29 mouse cellular contexts compared by ENCODE assay signal in the genomic region with DNA sequence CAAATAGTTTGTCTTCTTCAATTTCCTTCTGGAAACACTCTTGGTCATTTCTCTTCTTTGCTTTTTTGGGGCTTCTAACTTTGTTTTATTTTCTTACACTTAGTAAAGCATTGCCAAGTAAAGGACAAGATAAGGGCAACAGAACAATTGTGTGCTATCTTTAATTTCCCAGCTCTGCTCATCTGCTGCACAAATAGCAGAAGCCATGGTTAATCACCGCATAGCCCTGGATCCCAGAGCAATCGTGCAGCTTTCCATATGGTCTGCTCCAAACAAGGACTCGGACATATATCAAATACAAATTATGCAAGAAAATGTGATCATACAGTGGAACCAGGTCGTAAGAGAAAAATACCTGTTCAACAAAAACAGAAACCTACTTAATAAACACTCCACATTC.
DNase-seq lines count a peak whose midpoint lies in the region; ATAC-seq and TF ChIP-seq lines count a peak whose summit lies in the region.
"Had no signal": no experiment of that assay in that cellular context is flagged by ENCODE, and none has a peak within 500 bp of the region (broad histone marks: within the 10 kb centered on the region; RNA-seq: fewer than 3 reads in every experiment).

No protein-coding gene starts in this region.

- no peaks in the 10 kb centered on the region for H3K9me3 ChIP-seq in lung, embryonic 14.5 days (ENCODE audit: low read depth, low read length)
- no peaks in the 10 kb centered on the region for H3K9me3 ChIP-seq in MEL (replicated peaks; ENCODE audit: insufficient read depth, low read length)
- no peaks in the 10 kb centered on the region for H3K9me3 ChIP-seq in liver, embryonic 16.5 days (replicated peaks; ENCODE audit: control insufficient read depth, low read length)
- no peaks in the 10 kb centered on the region for H3K9me3 ChIP-seq in midbrain, postnatal 0 days (ENCODE audit: low read length)
- H3K9me3 ChIP-seq: heart, embryonic 10.5 days; heart, embryonic 15.5 days; hindbrain, embryonic 12.5 days; limb, embryonic 12.5 days; midbrain, embryonic 13.5 days; neural tube, embryonic 15.5 days; stomach, embryonic 15.5 days had no signal

- TF ChIP-seq RAD21 in MEL (IDR thresholded peaks at IDR 0.05; ENCODE audit: low read depth, low read length): no peak

- DNase-seq in lung, embryonic 14.5 days: peak; percentile 11
- DNase-seq in lung, postnatal 4 days: no peak
- peak; percentile 29 for DNase-seq in MEL (ENCODE audit: low read depth, low spot score)
- no peak for DNase-seq in midbrain, postnatal 0 days (ENCODE audit: low spot score)
- no peak for DNase-seq in adrenal gland, postnatal 4 days (ENCODE audit: low spot score in 2 of 2)
- no peak for DNase-seq in frontal cortex, postnatal 36 days (ENCODE audit: low spot score in 2 of 2)
- DNase-seq: adrenal gland, postnatal 14 days; cerebellum, adult 11-12 months; cerebellum, adult 9-11 months; gastrocnemius, postnatal 25 days; heart, adult 11 months; heart, postnatal 36 days; kidney, adult 9 months; kidney, postnatal 10 days; layer of hippocampus, adult 9-11 months; lung, adult 18-20 months; lung, postnatal 10 days; right cerebral cortex, postnatal 25 days; thymus, postnatal 14 days had no signal

- no peaks in the 10 kb centered on the region for H3K36me3 ChIP-seq in lung, embryonic 14.5 days (ENCODE audit: insufficient read depth)
- no peaks in the 10 kb centered on the region for H3K36me3 ChIP-seq in MEL (ENCODE audit: control insufficient read depth in 1 of 2, insufficient read depth in 2 of 2, low read length in 2 of 2)
- no peaks in the 10 kb centered on the region for H3K36me3 ChIP-seq in liver, embryonic 16.5 days (ENCODE audit: control insufficient read depth, insufficient read depth)
- H3K36me3 ChIP-seq in midbrain, postnatal 0 days (ENCODE audit: insufficient read depth, low read length): no peaks in the 10 kb centered on the region
- H3K36me3 ChIP-seq: heart, embryonic 10.5 days; heart, embryonic 15.5 days; hindbrain, embryonic 12.5 days; limb, embryonic 12.5 days; midbrain, embryonic 13.5 days; neural tube, embryonic 15.5 days; stomach, embryonic 15.5 days had no signal

- TF ChIP-seq CTCF in lung, embryonic 14.5 days (IDR thresholded peaks at IDR 0.05; ENCODE audit: low read depth): no peak
- no peak for TF ChIP-seq CTCF in MEL (IDR thresholded peaks at IDR 0.05 in 2 of 3, conservative IDR thresholded peaks at IDR 0.05 in 1 of 3; ENCODE audit: control insufficient read depth in 1 of 3, insufficient read depth in 1 of 3, low read depth in 2 of 3, low read length in 3 of 3, poor library complexity in 1 of 3, severe bottlenecking in 1 of 3)
- TF ChIP-seq CTCF in midbrain, postnatal 0 days (IDR thresholded peaks at IDR 0.05): no peak

- H3K4me1 ChIP-seq in lung, embryonic 14.5 days (ENCODE audit: insufficient read depth): no peaks in the 10 kb centered on the region
- H3K4me1 ChIP-seq in MEL (ENCODE audit: control insufficient read depth in 1 of 2, insufficient read depth in 2 of 2, low read length in 2 of 2): peaks cover 0 to 2% of the 10 kb centered on the region in 2 experiments; a peak in 1 of 4 replicates
- no peaks in the 10 kb centered on the region for H3K4me1 ChIP-seq in liver, embryonic 16.5 days (ENCODE audit: control insufficient read depth, low read depth, low read length)
- H3K4me1 ChIP-seq in midbrain, postnatal 0 days (ENCODE audit: insufficient read depth, low read length): no peaks in the 10 kb centered on the region
- H3K4me1 ChIP-seq: heart, embryonic 10.5 days; heart, embryonic 15.5 days; hindbrain, embryonic 12.5 days; limb, embryonic 12.5 days; midbrain, embryonic 13.5 days; neural tube, embryonic 15.5 days; stomach, embryonic 15.5 days had no signal

- 72% methylated on average over 4 of the region's 4 CpGs for WGBS in lung, embryonic 14.5 days
- WGBS in liver, embryonic 16.5 days (ENCODE audit: insufficient replicate concordance): 45% methylated on average over 4 of the region's 4 CpGs
- WGBS in midbrain, postnatal 0 days: 85% methylated on average over 4 of the region's 4 CpGs

- no peak for TF ChIP-seq POLR2A in MEL (IDR thresholded peaks at IDR 0.05; ENCODE audit: control insufficient read depth in 1 of 2, insufficient read depth in 1 of 2, low read depth in 1 of 2, low read length in 2 of 2, poor library complexity in 1 of 2)

- H3K4me2 ChIP-seq in lung, embryonic 14.5 days: no peak overlapping the region
- H3K4me2 ChIP-seq in liver, embryonic 16.5 days (ENCODE audit: low read depth, low read length): peak overlapping the region; percentile 16; the same call in 1 of the 2 replicates
- no peak overlapping the region for H3K4me2 ChIP-seq in midbrain, postnatal 0 days (ENCODE audit: low read depth, low read length, poor library complexity, severe bottlenecking)
- H3K4me2 ChIP-seq: heart, embryonic 15.5 days; hindbrain, embryonic 12.5 days; limb, embryonic 12.5 days; midbrain, embryonic 13.5 days; neural tube, embryonic 15.5 days; stomach, embryonic 15.5 days had no signal

- no peak overlapping the region for H3K9ac ChIP-seq in lung, embryonic 14.5 days
- no peak overlapping the region for H3K9ac ChIP-seq in MEL (ENCODE audit: control insufficient read depth, low read depth, low read length, poor library complexity, severe bottlenecking)
- no peak overlapping the region for H3K9ac ChIP-seq in liver, embryonic 16.5 days (ENCODE audit: low read depth, low read length)
- H3K9ac ChIP-seq in midbrain, postnatal 0 days (replicated peaks; ENCODE audit: low read length, poor library complexity, severe bottlenecking): no peak overlapping the region
- H3K9ac ChIP-seq: heart, embryonic 15.5 days; hindbrain, embryonic 12.5 days; limb, embryonic 12.5 days; midbrain, embryonic 13.5 days; neural tube, embryonic 15.5 days; stomach, embryonic 15.5 days had no signal

- TF ChIP-seq EP300 in MEL (IDR thresholded peaks at IDR 0.05; ENCODE audit: low read depth in 1 of 2, low read length in 2 of 2): peak in 1 of 2 experiments; percentile 17; a peak in 1 of 4 replicates

- H3K79me2 ChIP-seq in MEL (ENCODE audit: control insufficient read depth, insufficient read depth, low read length, poor library complexity): no peaks in the 10 kb centered on the region

- no peak overlapping the region for H3K4me3 ChIP-seq in lung, embryonic 14.5 days (ENCODE audit: low read depth, low read length)
- H3K4me3 ChIP-seq in MEL (ENCODE audit: control insufficient read depth in 1 of 2, insufficient read depth in 1 of 2, low read depth in 2 of 2, low read length in 2 of 2): peak overlapping the region; percentile 18 to 62; a peak in 3 of 4 replicates
- H3K4me3 ChIP-seq in liver, embryonic 16.5 days (ENCODE audit: low read depth, low read length): no peak overlapping the region
- H3K4me3 ChIP-seq in midbrain, postnatal 0 days (ENCODE audit: low read depth, low read length): no peak overlapping the region
- H3K4me3 ChIP-seq: heart, embryonic 10.5 days; heart, embryonic 15.5 days; hindbrain, embryonic 12.5 days; limb, embryonic 12.5 days; midbrain, embryonic 13.5 days; neural tube, embryonic 15.5 days; stomach, embryonic 15.5 days had no signal

- no peaks in the 10 kb centered on the region for H3K27me3 ChIP-seq in lung, embryonic 14.5 days (ENCODE audit: insufficient read depth, low read length)
- H3K27me3 ChIP-seq in MEL (ENCODE audit: control insufficient read depth in 1 of 2, insufficient read depth in 2 of 2, low read length in 2 of 2): peaks cover 0 to under 1% of the 10 kb centered on the region in 2 experiments; a peak in 2 of 4 replicates
- no peaks in the 10 kb centered on the region for H3K27me3 ChIP-seq in liver, embryonic 16.5 days (ENCODE audit: control insufficient read depth, insufficient read depth, low read depth, low read length)
- no peaks in the 10 kb centered on the region for H3K27me3 ChIP-seq in midbrain, postnatal 0 days (ENCODE audit: insufficient read depth, low read length)
- H3K27me3 ChIP-seq: heart, embryonic 15.5 days; hindbrain, embryonic 12.5 days; limb, embryonic 12.5 days; midbrain, embryonic 13.5 days; neural tube, embryonic 15.5 days; stomach, embryonic 15.5 days had no signal

- no peak overlapping the region for H3K27ac ChIP-seq in lung, embryonic 14.5 days (ENCODE audit: low read depth)
- H3K27ac ChIP-seq in MEL (ENCODE audit: control insufficient read depth, low read depth, low read length): no peak overlapping the region
- H3K27ac ChIP-seq in liver, embryonic 16.5 days (ENCODE audit: low read length): no peak overlapping the region
- H3K27ac ChIP-seq in midbrain, postnatal 0 days (ENCODE audit: low read depth, low read length): no peak overlapping the region
- H3K27ac ChIP-seq: heart, embryonic 10.5 days; heart, embryonic 15.5 days; hindbrain, embryonic 12.5 days; limb, embryonic 12.5 days; midbrain, embryonic 13.5 days; neural tube, embryonic 15.5 days; stomach, embryonic 15.5 days had no signal

- no peak for ATAC-seq in lung, embryonic 14.5 days (ENCODE audit: insufficient read depth)
- peak; percentile 45; the same call in 1 of the 2 replicates for ATAC-seq in liver, embryonic 16.5 days (ENCODE audit: low read depth)
- no peak for ATAC-seq in midbrain, postnatal 0 days (ENCODE audit: low FRiP score)
- ATAC-seq: forebrain, embryonic 14.5 days; intestine, postnatal 0 days; midbrain, embryonic 13.5 days had no signal

TF ChIP-seq in MEL, 35 proteins besides CTCF, POLR2A, EP300 and RAD21:
- TF ChIP-seq ELF1 (IDR thresholded peaks at IDR 0.05; ENCODE audit: low read depth, low read length) (no peak), TCF12 (IDR thresholded peaks at IDR 0.05; ENCODE audit: low read depth, low read length) (0 out of 2 replicates have a peak, but pooled peaks have one; percentile 22), TBP (IDR thresholded peaks at IDR 0.05; ENCODE audit: low read depth, low read length) (peak; percentile 59; the same call in 1 of the 2 replicates), USF1 (IDR thresholded peaks at IDR 0.05; ENCODE audit: low read depth, low read length) (no peak), USF2 (IDR thresholded peaks at IDR 0.05; ENCODE audit: borderline replicate concordance in 1 of 2, insufficient read depth in 1 of 2, low read depth in 1 of 2, low read length in 2 of 2) (no peak), POLR2AphosphoS2 (IDR thresholded peaks at IDR 0.05; ENCODE audit: low read length) (no peak), TAL1 (IDR thresholded peaks at IDR 0.05; ENCODE audit: low read length) (no peak), RCOR1 (IDR thresholded peaks at IDR 0.05; ENCODE audit: low read depth, low read length) (no peak), GATA1 (IDR thresholded peaks at IDR 0.05; ENCODE audit: low read depth, low read length) (0 out of 2 replicates have a peak, but pooled peaks have one; percentile 6)

Comparison
In these comparisons a context has a peak if more than half of its experiments do, and no peak if none do; other contexts are left out.
1. DNase-seq: peak in lung, embryonic 14.5 days (single experiment) and MEL (single experiment); none in lung, postnatal 4 days (0 of 2), midbrain, postnatal 0 days (single experiment), adrenal gland, postnatal 4 days (0 of 2) and frontal cortex, postnatal 36 days (0 of 2).
2. H3K4me3 ChIP-seq: peak in MEL (2 of 2); none in lung, embryonic 14.5 days (single experiment), liver, embryonic 16.5 days (single experiment) and midbrain, postnatal 0 days (single experiment).